ENCODE assay signal across 9 mouse cellular contexts in genomic region chr2:148045543-148045936, GRCm38 (mm10). TPM values are rescaled to one million over a fixed set of nuclear protein-coding genes. Genes with fewer than 3 reads are reported as not detected.
A peak's percentile ranks its signal among the peaks of the same experiment; 100 is the strongest.
DNase-seq lines count a peak whose midpoint lies in the region; ATAC-seq and TF ChIP-seq lines count a peak whose summit lies in the region.
"Had no signal": no experiment of that assay in that cellular context is flagged by ENCODE, and none has a peak within 500 bp of the region (broad histone marks: within the 10 kb centered on the region; RNA-seq: fewer than 3 reads in every experiment).

No protein-coding gene starts in this region.

- H3K4me3 ChIP-seq in kidney, embryonic 14.5 days (ENCODE audit: low read length): peak overlapping the region; percentile 40
- peak overlapping the region; percentile 46 for H3K4me3 ChIP-seq in heart, postnatal 0 days (ENCODE audit: low read depth, low read length)
- H3K4me3 ChIP-seq in liver, embryonic 12.5 days: peak overlapping the region; percentile 42
- peak overlapping the region; percentile 41 for H3K4me3 ChIP-seq in stomach, embryonic 14.5 days (ENCODE audit: low read depth, low read length)

- peak; percentile 51 for ATAC-seq in kidney, embryonic 14.5 days (ENCODE audit: low FRiP score, low TSS enrichment)
- ATAC-seq in heart, postnatal 0 days (ENCODE audit: insufficient read depth, low read depth): no peak
- ATAC-seq in liver, embryonic 12.5 days: peak; percentile 40
- ATAC-seq in stomach, embryonic 14.5 days (ENCODE audit: insufficient number of reproducible peaks, insufficient read depth, low FRiP score, low read depth): peak; percentile 43

- H3K9me3 ChIP-seq in kidney, embryonic 14.5 days (ENCODE audit: control insufficient read depth, low read length): no peaks in the 10 kb centered on the region
- no peaks in the 10 kb centered on the region for H3K9me3 ChIP-seq in heart, postnatal 0 days (replicated peaks; ENCODE audit: control insufficient read depth, low read length)
- H3K9me3 ChIP-seq in liver, embryonic 12.5 days (replicated peaks): no peaks in the 10 kb centered on the region
- no peaks in the 10 kb centered on the region for H3K9me3 ChIP-seq in stomach, embryonic 14.5 days (ENCODE audit: control insufficient read depth, low read depth, low read length)

- H3K4me2 ChIP-seq in kidney, embryonic 14.5 days (replicated peaks; ENCODE audit: low read depth, low read length): peak overlapping the region; percentile 48
- peak overlapping the region; percentile 64 for H3K4me2 ChIP-seq in heart, postnatal 0 days (ENCODE audit: low read depth, low read length)
- peak overlapping the region; percentile 50 for H3K4me2 ChIP-seq in liver, embryonic 12.5 days
- H3K4me2 ChIP-seq in stomach, embryonic 14.5 days (replicated peaks; ENCODE audit: low read depth, low read length): peak overlapping the region; percentile 51

- H3K27me3 ChIP-seq in kidney, embryonic 14.5 days (ENCODE audit: control insufficient read depth, insufficient read depth, low read length): peaks cover 97% of the 10 kb centered on the region
- H3K27me3 ChIP-seq in heart, postnatal 0 days (ENCODE audit: control insufficient read depth, insufficient read depth, low read length): peaks cover 99% of the 10 kb centered on the region
- H3K27me3 ChIP-seq in liver, embryonic 12.5 days (replicated peaks): peaks cover 98% of the 10 kb centered on the region
- peaks cover 56% of the 10 kb centered on the region for H3K27me3 ChIP-seq in stomach, embryonic 14.5 days (ENCODE audit: control insufficient read depth, insufficient read depth, low read length)

- WGBS in kidney, embryonic 14.5 days: under 1% methylated on average over 25 of the region's 25 CpGs
- 1% methylated on average over 25 of the region's 25 CpGs for WGBS in heart, postnatal 0 days
- WGBS in liver, embryonic 12.5 days (ENCODE audit: insufficient replicate concordance): 3% methylated on average over 25 of the region's 25 CpGs
- 2% methylated on average over 25 of the region's 25 CpGs for WGBS in stomach, embryonic 14.5 days

- no peaks in the 10 kb centered on the region for H3K36me3 ChIP-seq in kidney, embryonic 14.5 days (ENCODE audit: control insufficient read depth, insufficient read depth, low read length)
- H3K36me3 ChIP-seq in heart, postnatal 0 days (replicated peaks; ENCODE audit: control insufficient read depth, insufficient read depth, low read length): no peaks in the 10 kb centered on the region
- 0 out of 2 replicates have a peak, but pooled peaks cover 2% of the 10 kb centered on the region for H3K36me3 ChIP-seq in liver, embryonic 12.5 days
- H3K36me3 ChIP-seq in stomach, embryonic 14.5 days (ENCODE audit: control insufficient read depth, insufficient read depth, low read length): no peaks in the 10 kb centered on the region; the same call in 1 of the 2 replicates

- DNase-seq in kidney, adult 8-10 months: no peak
- DNase-seq in heart, postnatal 0 days (ENCODE audit: low spot score): no peak
- DNase-seq in spleen, postnatal 10 days (ENCODE audit: low spot score in 2 of 2): no peak
- no peak for DNase-seq in gastrocnemius, postnatal 4 days (ENCODE audit: low spot score in 2 of 2)
- DNase-seq in ovary, postnatal 36 days (ENCODE audit: low spot score): no peak

- TF ChIP-seq CTCF in heart, postnatal 0 days (IDR thresholded peaks at IDR 0.05; ENCODE audit: low read depth): no peak

- no peak overlapping the region for H3K27ac ChIP-seq in kidney, embryonic 14.5 days (ENCODE audit: low read depth, low read length)
- H3K27ac ChIP-seq in heart, postnatal 0 days (ENCODE audit: low read depth): no peak overlapping the region
- H3K27ac ChIP-seq in liver, embryonic 12.5 days: peak overlapping the region; percentile 40
- peak overlapping the region; percentile 89 for H3K27ac ChIP-seq in stomach, embryonic 14.5 days (ENCODE audit: low read length)

- TF ChIP-seq EP300 in heart, postnatal 0 days (IDR thresholded peaks at IDR 0.05; ENCODE audit: low read depth): no peak

- no peaks in the 10 kb centered on the region; the same call in 1 of the 2 replicates for H3K4me1 ChIP-seq in kidney, embryonic 14.5 days (ENCODE audit: control insufficient read depth, insufficient read depth, low read length)
- no peaks in the 10 kb centered on the region; the same call in 1 of the 2 replicates for H3K4me1 ChIP-seq in heart, postnatal 0 days (ENCODE audit: control insufficient read depth, insufficient read depth)
- no peaks in the 10 kb centered on the region for H3K4me1 ChIP-seq in liver, embryonic 12.5 days
- H3K4me1 ChIP-seq in stomach, embryonic 14.5 days (ENCODE audit: control insufficient read depth, insufficient read depth, low read length): peaks cover 7% of the 10 kb centered on the region; the same call in 1 of the 2 replicates

- H3K9ac ChIP-seq in kidney, embryonic 14.5 days (ENCODE audit: low read depth, low read length): no peak overlapping the region
- no peak overlapping the region for H3K9ac ChIP-seq in heart, postnatal 0 days (replicated peaks; ENCODE audit: low read depth, low read length)
- H3K9ac ChIP-seq in liver, embryonic 12.5 days: no peak overlapping the region
- peak overlapping the region; percentile 61 for H3K9ac ChIP-seq in stomach, embryonic 14.5 days (replicated peaks; ENCODE audit: low read depth, low read length)

RNA-seq across cellular contexts. Expression of gene Foxa2, which starts 1.2 kb away (rescaled TPM):
- polyA plus RNA-seq in kidney, embryonic 14.5 days (2014; fragmentation: Nextera tagmentation; extraction: Ambion mirVana): 0.16 TPM in 1 of 2 replicates, not detected in the other
- not detected in 2 replicates for total RNA-seq in heart, postnatal 0 days (2014; rRNA removed; ENCODE audit: low replicate concordance)
- not detected in 2 replicates for polyA plus RNA-seq in heart, postnatal 0 days (2015; fragmentation: Nextera tagmentation; extraction: Ambion mirVana)
- 5.0 and 5.4 TPM in 2 replicates for polyA plus RNA-seq in liver, embryonic 12.5 days (2016; fragmentation: Nextera tagmentation; extraction: Ambion mirVana)
- polyA plus RNA-seq in stomach, embryonic 14.5 days (2014; fragmentation: Nextera tagmentation; extraction: Ambion mirVana): 18.2 and 20.4 TPM in 2 replicates
- total RNA-seq in gastrocnemius, postnatal 4 days (2021): not detected
- total RNA-seq: gastrocnemius, adult 18-20 months had no signal

Comparison
In these comparisons a context has a peak if more than half of its experiments do, and no peak if none do; other contexts are left out.
1. H3K27ac ChIP-seq: peak in liver, embryonic 12.5 days (single experiment) and stomach, embryonic 14.5 days (single experiment); none in kidney, embryonic 14.5 days (single experiment) and heart, postnatal 0 days (single experiment).
2. Peak in every context shown above with its lines, with median percentiles within 50 percentile points of each other: H3K4me2 ChIP-seq and H3K4me3 ChIP-seq.